Mouse (Mus musculus) heart, embryonic 13.5 days (tissue): ENCODE results near the gene Exoc2. TPM values are rescaled to one million over a fixed set of nuclear protein-coding genes. Genes with fewer than 3 reads are reported as not detected.

ENCODE experiments used
- ATAC-seq: fragments of 200-750 bp; cut with Nextera tagmentation; 2 replicates; pipeline ENCODE4 v1.8.0; 2017; ENCODE audit warnings: moderate TSS enrichment; ENCODE audit not compliant: insufficient number of reproducible peaks, low FRiP score, low TSS enrichment; ENCODE audit errors: extremely low read depth
- H3K27ac ChIP-seq: fragments of 300-500 bp; sonication (generic); replicated peaks from 2 replicates; pipeline ENCODE4 v1.5.1; 2015; ENCODE audit warnings: moderate library complexity, mild to moderate bottlenecking, inconsistent platforms
- H3K27me3 ChIP-seq: fragments of 300-500 bp; sonication (generic); replicated peaks from 2 replicates; pipeline ENCODE4 v1.6.1; 2015; ENCODE audit warnings: mild to moderate bottlenecking, inconsistent platforms
- H3K36me3 ChIP-seq: fragments of 300-500 bp; sonication (generic); 2 replicates; pipeline ENCODE4 v1.6.1; 2015; ENCODE audit warnings: mild to moderate bottlenecking, inconsistent platforms
- H3K4me1 ChIP-seq: fragments of 300-500 bp; sonication (generic); 2 replicates; pipeline ENCODE4 v1.6.1; 2015; ENCODE audit warnings: inconsistent platforms
- H3K4me2 ChIP-seq: fragments of 300-500 bp; sonication (generic); 2 replicates; pipeline ENCODE4 v1.6.1; 2015; ENCODE audit warnings: inconsistent platforms, mild to moderate bottlenecking, moderate library complexity
- H3K4me3 ChIP-seq: fragments of 300-500 bp; sonication (generic); 2 replicates; pipeline ENCODE4 v1.5.1; 2015; ENCODE audit warnings: moderate library complexity, mild to moderate bottlenecking, inconsistent platforms
- H3K9ac ChIP-seq: fragments of 300-500 bp; sonication (generic); 2 replicates; pipeline ENCODE4 v1.6.1; 2015; ENCODE audit warnings: inconsistent platforms, mild to moderate bottlenecking, moderate library complexity
- H3K9me3 ChIP-seq: fragments of 300-500 bp; sonication (generic); 2 replicates; pipeline ENCODE4 v1.6.1; 2016; ENCODE audit warnings: inconsistent platforms
- WGBS: fragments of 180-500 bp; shearing (Covaris S2); methylation state at CpG from one replicate; pipeline ENCODE4 v1.1.7; 2015; ENCODE audit warnings: mixed read lengths; 5-methylcytosine and 5-hydroxymethylcytosine counted together
- polyA plus RNA-seq: library from polyadenylated mRNA; unstranded; fragments of >200 nt; fragmentation: Nextera tagmentation; extraction: Ambion mirVana; gene quantifications from 2 replicates; pipeline ENCODE4 v1.2.1, GENCODE M21; 2015

Exoc2 gene
- polyA plus RNA-seq, 1 experiment from 2014 or later: 20.1 TPM

DNA sequence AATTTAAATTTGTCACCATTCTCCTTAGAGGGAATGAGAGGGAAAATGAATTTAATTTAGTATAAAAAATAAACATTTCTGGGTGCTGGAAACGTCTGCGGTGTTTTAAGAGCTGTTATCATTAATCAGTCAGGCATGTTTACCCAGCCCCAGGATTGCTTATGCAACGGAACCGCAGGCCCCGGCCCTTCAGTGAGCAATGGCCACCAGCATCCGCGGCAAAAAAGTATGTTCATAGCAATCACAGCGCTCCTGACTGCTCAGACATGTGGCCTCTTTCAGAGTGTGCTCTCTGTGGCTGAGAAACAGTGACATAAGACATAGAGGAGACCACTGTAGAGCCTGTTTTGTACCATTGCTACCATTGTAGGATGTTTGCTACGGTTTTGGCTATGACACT is 16.3 kb upstream of the Exoc2 start:
- no peaks in the 10 kb centered on the region for H3K9me3 ChIP-seq
- ATAC-seq: no peak
- H3K4me3 ChIP-seq: no peak overlapping the region
- no peak overlapping the region for H3K9ac ChIP-seq
- H3K27ac ChIP-seq: no peak overlapping the region
- WGBS: 57% methylated on average over 9 of the region's 9 CpGs
- peaks cover 21% of the 10 kb centered on the region for H3K27me3 ChIP-seq
- H3K4me1 ChIP-seq: peaks cover 11% of the 10 kb centered on the region
- no peak overlapping the region for H3K4me2 ChIP-seq
- H3K36me3 ChIP-seq: no peaks in the 10 kb centered on the region

GRCm38 (mm10) chr13:30989710-30990109 is 15.8 kb upstream of the Exoc2 start:
- WGBS: 78% methylated on average over 10 of the region's 10 CpGs
- H3K36me3 ChIP-seq: no peaks in the 10 kb centered on the region
- H3K9ac ChIP-seq: no peak overlapping the region
- no peak overlapping the region for H3K4me3 ChIP-seq
- peaks cover 11% of the 10 kb centered on the region for H3K4me1 ChIP-seq
- H3K9me3 ChIP-seq: no peaks in the 10 kb centered on the region
- no peak overlapping the region for H3K4me2 ChIP-seq
- H3K27me3 ChIP-seq: peaks cover 21% of the 10 kb centered on the region
- ATAC-seq: no peak
- H3K27ac ChIP-seq: no peak overlapping the region

DNA sequence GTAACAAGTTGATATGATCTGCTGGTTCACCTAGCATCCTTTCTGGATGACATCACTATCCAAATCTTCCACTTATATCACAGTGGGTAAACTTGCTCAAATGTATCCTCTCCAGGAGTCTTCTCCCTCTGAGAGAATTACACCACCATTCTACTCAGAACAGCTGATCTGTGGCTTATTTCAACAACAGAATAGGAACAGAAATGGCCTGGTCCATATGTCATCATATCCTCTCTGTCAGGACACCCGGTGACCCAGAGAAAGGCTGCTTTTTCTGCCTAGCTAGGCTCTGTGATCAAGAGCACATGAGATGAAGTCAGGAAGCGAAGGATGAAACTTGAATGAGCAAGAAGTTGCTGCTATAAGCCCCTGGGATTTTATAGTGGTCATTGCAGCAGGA is 13.8 kb upstream of the Exoc2 start:
- H3K36me3 ChIP-seq: no peaks in the 10 kb centered on the region
- ATAC-seq: no peak
- no peaks in the 10 kb centered on the region for H3K9me3 ChIP-seq
- no peak overlapping the region for H3K4me3 ChIP-seq
- no peak overlapping the region for H3K9ac ChIP-seq
- no peak overlapping the region for H3K4me2 ChIP-seq
- H3K4me1 ChIP-seq: peaks cover 11% of the 10 kb centered on the region
- H3K27me3 ChIP-seq: peaks cover 17% of the 10 kb centered on the region
- 66% methylated on average over 2 of the region's 2 CpGs for WGBS
- no peak overlapping the region for H3K27ac ChIP-seq

DNA sequence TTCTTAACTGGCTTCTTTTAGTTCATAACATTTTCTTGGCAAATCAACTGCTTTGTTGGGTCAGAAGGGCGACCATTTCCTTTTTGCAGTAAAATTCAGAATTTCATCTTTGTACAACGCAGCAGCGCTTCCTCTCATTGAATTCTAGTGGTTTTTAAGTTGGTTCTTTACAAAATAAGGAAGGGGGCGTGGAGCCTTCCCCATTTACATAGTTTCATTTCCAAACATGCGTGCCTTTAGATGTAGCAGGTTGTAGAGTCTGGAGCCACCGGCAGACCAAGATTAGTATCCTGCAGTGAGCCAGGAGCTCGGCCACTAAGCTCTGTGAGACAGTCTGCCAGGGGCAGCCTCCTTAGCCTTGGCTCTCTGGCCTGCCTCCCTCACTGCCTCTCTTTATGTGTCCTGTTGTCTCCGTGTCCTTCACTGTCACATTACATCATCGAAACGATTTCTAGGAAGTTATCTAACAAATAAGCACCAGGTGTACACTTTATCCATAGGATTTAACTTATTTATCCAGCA is 13.1 kb upstream of the Exoc2 start:
- peaks cover 16% of the 10 kb centered on the region for H3K27me3 ChIP-seq
- WGBS: 62% methylated on average over 10 of the region's 10 CpGs
- H3K4me2 ChIP-seq: no peak overlapping the region
- H3K4me3 ChIP-seq: no peak overlapping the region
- no peaks in the 10 kb centered on the region for H3K36me3 ChIP-seq
- no peak for ATAC-seq
- H3K4me1 ChIP-seq: peaks cover 11% of the 10 kb centered on the region
- no peaks in the 10 kb centered on the region for H3K9me3 ChIP-seq
- H3K9ac ChIP-seq: no peak overlapping the region
- no peak overlapping the region for H3K27ac ChIP-seq

GRCm38 (mm10) chr13:30985598-30986466 is 11.9 kb upstream of the Exoc2 start:
- no peak; the same call in 1 of the 2 replicates for ATAC-seq

GRCm38 (mm10) chr13:30985275-30985597 is 11.3 kb upstream of the Exoc2 start:
- H3K4me2 ChIP-seq: peak overlapping the region; percentile 83
- H3K9me3 ChIP-seq: no peaks in the 10 kb centered on the region
- H3K4me1 ChIP-seq: peaks cover 11% of the 10 kb centered on the region
- no peaks in the 10 kb centered on the region for H3K36me3 ChIP-seq
- no peak overlapping the region for H3K27ac ChIP-seq
- peak overlapping the region; percentile 54 for H3K4me3 ChIP-seq
- peaks cover 16% of the 10 kb centered on the region for H3K27me3 ChIP-seq
- 12% methylated on average over 13 of the region's 13 CpGs for WGBS
- H3K9ac ChIP-seq: peak overlapping the region; percentile 76
- ATAC-seq: no peak

More at GRCm38 (mm10) chr13:30985598-30986466, 11.9 kb upstream of the Exoc2 start:
- Histone ChIP-seq H3K4me3 (peak overlapping the region; percentile 54), H3K9me3 (no peaks in the 10 kb centered on the region), H3K4me1 (peaks cover 11% of the 10 kb centered on the region), H3K4me2 (peak overlapping the region; percentile 83), H3K27me3 (peaks cover 16% of the 10 kb centered on the region), H3K27ac (peak overlapping the region; percentile 30; the same call in 1 of the 2 replicates), H3K9ac (peak overlapping the region; percentile 76), H3K36me3 (no peaks in the 10 kb centered on the region)
- 7% methylated on average over 27 of the region's 27 CpGs for WGBS

- no peak overlapping the region for H3K9ac ChIP-seq
- H3K9me3 ChIP-seq: no peaks in the 10 kb centered on the region
- H3K4me1 ChIP-seq: peaks cover 10% of the 10 kb centered on the region
- H3K4me3 ChIP-seq: no peak overlapping the region
- H3K27ac ChIP-seq: no peak overlapping the region
- WGBS: 48% methylated on average over 1 of the region's 1 CpGs
- no peak for ATAC-seq
- 0 out of 2 replicates have a peak, but pooled peaks cover 5% of the 10 kb centered on the region for H3K27me3 ChIP-seq
- no peak overlapping the region for H3K4me2 ChIP-seq
- no peaks in the 10 kb centered on the region for H3K36me3 ChIP-seq
These were observed 7.8 kb upstream of the Exoc2 start for GRCm38 (mm10) chr13:30981666-30982065.

GRCm38 (mm10) chr13:30978224-30978623 is 4.3 kb upstream of the Exoc2 start:
- H3K4me2 ChIP-seq: no peak overlapping the region
- no peaks in the 10 kb centered on the region for H3K36me3 ChIP-seq

GRCm38 (mm10) chr13:30976536-30977084 is 2.7 kb upstream of the Exoc2 start:
- no peak overlapping the region for H3K9ac ChIP-seq
- WGBS: 53% methylated on average over 8 of the region's 8 CpGs
- H3K27me3 ChIP-seq: peaks cover 3% of the 10 kb centered on the region; the same call in 1 of the 2 replicates
- ATAC-seq: no peak
- H3K27ac ChIP-seq: no peak overlapping the region
- H3K9me3 ChIP-seq: no peaks in the 10 kb centered on the region
- no peak overlapping the region for H3K4me2 ChIP-seq
- H3K4me1 ChIP-seq: peaks cover 13% of the 10 kb centered on the region
- no peaks in the 10 kb centered on the region for H3K36me3 ChIP-seq
- no peak overlapping the region for H3K4me3 ChIP-seq

More at GRCm38 (mm10) chr13:30978224-30978623, 4.3 kb upstream of the Exoc2 start:
- no peak for ATAC-seq
- 70% methylated on average over 4 of the region's 4 CpGs for WGBS
- no peaks in the 10 kb centered on the region for H3K9me3 ChIP-seq
- H3K4me1 ChIP-seq: peaks cover 4% of the 10 kb centered on the region
- H3K27ac ChIP-seq: no peak overlapping the region
- H3K9ac ChIP-seq: no peak overlapping the region
- H3K27me3 ChIP-seq: peaks cover 3% of the 10 kb centered on the region; the same call in 1 of the 2 replicates
- H3K4me3 ChIP-seq: no peak overlapping the region

- ATAC-seq: no peak
- WGBS: 22% methylated on average over 5 of the region's 5 CpGs
These were observed 346 bp upstream of the Exoc2 start for GRCm38 (mm10) chr13:30974247-30974630.

DNA sequence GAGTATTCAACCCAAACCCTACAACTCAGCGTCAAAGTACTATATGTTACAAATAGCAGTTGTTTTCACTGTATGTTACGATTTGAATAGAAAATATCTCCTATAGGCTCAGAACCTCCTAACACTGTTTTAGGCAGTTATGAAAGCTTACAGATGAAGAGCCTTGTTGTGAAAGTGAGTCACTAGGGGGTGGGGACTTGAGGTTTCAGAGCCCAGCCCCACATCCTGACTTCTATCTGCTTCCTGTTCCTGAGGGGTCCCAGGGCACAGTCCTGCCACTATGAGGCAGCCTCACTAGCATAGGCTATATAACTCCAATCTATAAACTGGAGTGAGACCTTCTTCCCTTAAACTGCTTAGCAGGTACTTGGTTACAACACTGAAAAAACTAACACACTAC is 1.8 kb downstream of the Exoc2 start:
- WGBS: 83% methylated on average over 2 of the region's 2 CpGs
- Histone ChIP-seq H3K9me3 (no peaks in the 10 kb centered on the region), H3K4me3 (no peak overlapping the region), H3K9ac (no peak overlapping the region), H3K27ac (no peak overlapping the region), H3K4me1 (peaks cover 30% of the 10 kb centered on the region), H3K4me2 (no peak overlapping the region), H3K36me3 (no peaks in the 10 kb centered on the region), H3K27me3 (no peaks in the 10 kb centered on the region; the same call in 1 of the 2 replicates)
- ATAC-seq: no peak

More at GRCm38 (mm10) chr13:30974247-30974630, 346 bp upstream of the Exoc2 start:
- peak overlapping the region; percentile 98 for H3K4me3 ChIP-seq
- no peaks in the 10 kb centered on the region for H3K36me3 ChIP-seq
- peak overlapping the region; percentile 72 for H3K4me2 ChIP-seq
- H3K9ac ChIP-seq: peak overlapping the region; percentile 93
- peaks cover 17% of the 10 kb centered on the region for H3K4me1 ChIP-seq
- no peak overlapping the region for H3K27ac ChIP-seq
- H3K9me3 ChIP-seq: no peaks in the 10 kb centered on the region
- peaks cover 3% of the 10 kb centered on the region; the same call in 1 of the 2 replicates for H3K27me3 ChIP-seq
